Mouse (Mus musculus) small intestine, adult 2 months (tissue): ENCODE measurements around the gene Ccdc155.
"Not testable (repeated sequence)": the region's sequence is repeated elsewhere in the genome, so short reads cannot be mapped to it uniquely, and the experiment has no call there.

Experiments
- CTCF ChIP-seq: fragments of 200-500 bp; IDR thresholded peaks from 2 replicates; pipeline ENCODE4 v1.5.1; 2012; ENCODE audit warnings: low read depth, mild to moderate bottlenecking, control low read depth, inconsistent platforms, low read length, moderate library complexity, mixed read lengths; ENCODE audit not compliant: insufficient replicate concordance, insufficient read length; ENCODE audit errors: extremely low read depth
- POLR2A ChIP-seq: fragments of 200-500 bp; IDR thresholded peaks from 2 replicates; pipeline ENCODE4 v1.6.1; 2012; ENCODE audit warnings: low read depth, mild to moderate bottlenecking, control low read depth, inconsistent platforms, low read length, moderate library complexity

- not testable (repeated sequence) for TF ChIP-seq POLR2A, CTCF
Observed at GRCm38 (mm10) chr7:45153052-45153451, 51.6 kb downstream of the Ccdc155 start.
